Mouse (Mus musculus) layer of hippocampus, postnatal 10 days (tissue): ENCODE measurements around the gene Eftud2. TPM values are rescaled to one million over a fixed set of nuclear protein-coding genes. Genes with fewer than 3 reads are reported as not detected.

Experiments
- DNase-seq, 2 experiments: peaks; one replicate each; pipeline ENCODE4 v3.0.0; 2021; ENCODE audit warnings: low spot score in 2 of 2
- total RNA-seq, 2 experiments: library from RNA; stranded (reverse); gene quantifications; 2 replicates each; pipeline ENCODE4 v1.2.3; 2021

Eftud2 gene
- total RNA-seq, 2 experiments from 2014 or later: 105 to 117 TPM

DNA sequence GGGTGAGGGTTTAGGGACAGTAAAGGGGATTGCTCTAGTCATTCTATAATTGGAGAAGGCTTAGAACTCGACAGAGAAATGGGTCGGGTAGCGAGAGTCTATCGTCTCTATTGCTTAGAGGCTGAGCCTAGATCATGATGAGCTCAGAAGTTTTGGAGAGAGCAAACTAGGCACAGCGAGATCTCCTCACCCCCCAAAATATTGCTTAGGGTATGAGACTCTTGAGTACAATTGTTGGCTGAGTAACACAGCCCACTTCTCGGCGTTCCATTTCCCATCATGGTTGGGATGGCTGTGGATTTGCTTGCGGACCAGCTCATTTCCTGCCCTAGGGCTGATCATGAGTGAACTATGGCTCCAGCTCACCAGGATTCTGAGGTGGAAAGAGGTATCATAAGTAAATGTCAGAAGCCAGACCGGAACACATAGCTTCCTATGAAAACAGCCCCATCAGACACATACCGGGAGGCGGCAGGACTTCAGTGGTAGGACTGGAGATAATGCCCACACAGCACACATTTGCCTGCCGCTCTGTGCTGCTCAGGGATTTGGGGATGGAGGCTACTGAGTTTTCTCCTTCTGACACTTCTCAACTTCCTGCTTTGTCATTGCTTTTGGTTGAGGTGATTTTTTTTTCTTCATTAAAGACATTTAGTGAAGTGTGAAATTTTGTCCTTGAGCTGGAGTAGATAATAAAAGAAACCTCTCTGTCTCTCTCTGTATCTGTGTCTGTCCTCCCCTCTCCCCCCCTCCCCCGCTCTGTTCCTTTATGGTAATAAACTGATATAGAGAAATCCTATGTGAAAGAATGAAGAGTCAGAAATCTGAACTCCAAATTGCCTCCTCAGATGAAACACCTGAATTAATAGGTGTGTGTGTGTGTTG is 771 bp upstream of the Eftud2 start:
- no peak for DNase-seq

DNA sequence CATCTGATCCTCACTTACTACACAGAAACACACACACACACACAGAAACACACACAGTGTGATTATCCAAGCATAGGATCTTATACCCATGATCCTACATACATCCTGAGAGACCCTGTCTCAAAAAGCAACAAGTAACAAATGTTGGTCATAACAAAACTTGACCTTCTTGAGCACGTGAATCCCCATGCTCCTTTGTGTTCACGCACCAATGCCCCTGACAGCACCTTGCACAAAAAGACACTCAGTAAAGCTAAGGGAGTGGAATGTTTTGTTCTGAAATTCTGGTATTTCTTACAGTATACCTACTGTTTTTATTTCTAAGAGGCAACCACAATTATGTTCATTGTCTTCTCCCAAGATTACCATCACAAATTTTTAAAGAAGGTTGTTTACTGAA is 1.2 kb downstream of the Eftud2 start:
- DNase-seq: no peak

DNA sequence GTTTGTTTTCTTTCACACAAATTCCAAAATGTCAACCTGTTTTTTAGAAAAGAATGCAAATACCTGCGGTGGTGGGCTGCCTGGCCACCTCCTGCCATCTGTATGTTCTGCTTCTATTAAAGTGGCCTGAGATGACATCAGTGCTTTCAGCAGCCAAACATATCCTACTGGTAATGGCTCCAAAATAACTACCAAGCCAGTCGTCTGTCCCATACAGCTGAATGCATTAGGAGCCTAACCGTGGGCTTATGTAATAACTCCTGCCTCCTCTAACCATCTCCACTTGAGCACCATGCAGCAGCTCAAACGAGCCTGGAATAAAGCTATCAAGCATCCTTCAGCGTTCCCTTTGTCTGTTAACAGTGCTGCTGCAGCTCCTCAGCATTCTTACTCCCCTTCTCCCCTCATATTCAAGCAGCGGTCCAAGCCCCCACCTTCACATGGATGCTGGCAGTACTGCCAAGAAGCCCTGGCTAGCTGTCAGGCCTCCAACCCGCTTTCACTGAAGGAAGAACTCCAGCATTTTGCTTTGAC is 5.9 kb downstream of the Eftud2 start:
- peak in 1 of 2 experiments; percentile 58 for DNase-seq

DNA sequence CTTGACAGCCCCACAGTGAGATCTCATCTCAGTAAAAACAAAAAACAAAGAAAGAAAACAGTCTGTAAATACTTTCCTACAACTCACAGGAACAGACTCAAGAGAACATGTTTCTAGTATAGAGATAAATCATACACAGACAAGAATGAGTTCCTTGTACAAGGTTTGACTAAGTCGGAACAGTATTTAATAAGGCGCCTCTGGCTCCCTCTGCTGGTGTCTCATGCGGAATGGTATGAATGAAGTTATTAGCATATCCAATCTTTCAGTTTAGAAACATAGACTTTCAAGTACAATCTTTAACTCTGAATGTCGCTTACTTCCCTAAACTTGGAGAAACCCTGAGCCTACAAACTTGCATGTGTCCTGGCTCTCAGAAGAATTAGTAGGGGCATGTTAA is 16.5 kb downstream of the Eftud2 start:
- DNase-seq: peak; percentile 73 to 76

DNA sequence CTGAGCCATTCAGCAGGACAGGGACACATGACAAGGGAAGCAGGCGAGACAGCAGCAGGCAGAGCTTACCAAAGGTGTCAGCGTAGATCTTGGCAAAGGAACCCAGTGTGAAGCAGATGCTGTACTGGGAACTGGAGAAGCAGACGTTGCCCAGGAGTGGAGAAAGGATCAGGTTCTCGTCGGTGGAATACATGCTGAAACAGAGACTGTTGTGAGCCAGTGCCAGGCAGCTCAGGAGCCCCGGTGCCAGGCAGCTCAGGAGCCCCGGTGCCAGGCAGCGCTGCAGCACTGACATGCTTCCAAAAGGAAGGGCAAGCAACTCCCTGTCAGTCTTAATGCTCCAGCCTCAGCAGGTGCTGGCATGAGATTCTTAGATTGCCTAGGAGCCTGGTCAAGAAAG is 20.9 kb downstream of the Eftud2 start:
- DNase-seq: peak in 1 of 2 experiments; percentile 34

DNA sequence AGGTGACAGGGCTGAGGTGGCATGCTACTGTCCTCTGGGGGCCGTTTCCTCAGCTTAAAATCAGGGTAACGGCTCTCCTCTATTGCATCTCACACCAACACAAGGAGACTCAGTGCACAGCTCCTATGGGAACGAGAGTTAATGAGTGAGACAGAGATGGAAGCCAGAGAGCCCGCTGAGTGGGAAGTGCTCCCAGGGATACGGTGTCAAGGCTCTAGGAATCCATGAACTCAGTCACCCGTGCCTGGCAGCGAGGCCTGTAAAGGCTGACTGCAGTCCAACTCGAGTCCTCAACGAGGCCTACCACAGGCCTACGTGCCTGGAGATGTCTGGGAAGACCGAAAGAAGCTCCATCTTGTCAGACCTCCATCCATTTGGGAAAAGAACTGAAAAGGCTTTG is 21.8 kb downstream of the Eftud2 start:
- peak; percentile 22 to 36 for DNase-seq

DNA sequence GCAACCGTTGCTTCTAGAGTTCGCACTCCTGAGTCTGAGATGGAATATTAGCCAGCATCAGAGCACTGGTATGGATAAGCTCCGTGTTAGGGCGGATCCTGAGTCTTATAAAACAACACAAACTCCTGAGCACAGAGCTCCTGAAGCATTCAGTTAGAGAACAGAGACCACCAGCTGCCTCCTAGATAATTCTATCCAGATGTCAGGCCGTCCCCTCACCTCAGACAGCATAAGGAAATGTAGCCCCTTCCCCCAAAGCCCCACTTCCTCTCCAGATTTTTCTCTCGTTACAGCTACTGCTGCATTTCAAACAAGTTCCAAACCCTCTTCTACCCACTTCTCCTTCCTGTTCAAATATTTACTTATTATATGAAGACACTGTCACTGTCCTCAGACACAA is 24.8 kb downstream of the Eftud2 start:
- no peak for DNase-seq

DNA sequence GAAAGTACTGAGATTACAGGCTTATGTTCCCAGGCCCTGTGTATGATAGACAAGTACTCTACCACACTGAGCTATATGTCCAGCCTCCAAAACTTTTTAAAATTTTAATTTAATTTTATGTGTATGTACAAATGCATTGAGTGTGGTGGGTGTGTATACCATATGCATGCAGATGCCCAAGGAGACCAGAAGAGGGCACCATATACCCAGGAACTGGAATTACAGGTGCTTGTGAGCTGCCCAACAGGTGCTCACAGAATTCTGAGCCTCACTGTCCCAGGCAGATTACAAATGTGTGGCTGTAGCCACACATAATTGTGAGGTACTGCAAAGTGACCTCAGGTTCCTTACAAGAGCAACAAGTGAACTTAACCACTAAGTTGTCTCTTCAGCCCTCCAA is 27.0 kb downstream of the Eftud2 start:
- no peak for DNase-seq

DNA sequence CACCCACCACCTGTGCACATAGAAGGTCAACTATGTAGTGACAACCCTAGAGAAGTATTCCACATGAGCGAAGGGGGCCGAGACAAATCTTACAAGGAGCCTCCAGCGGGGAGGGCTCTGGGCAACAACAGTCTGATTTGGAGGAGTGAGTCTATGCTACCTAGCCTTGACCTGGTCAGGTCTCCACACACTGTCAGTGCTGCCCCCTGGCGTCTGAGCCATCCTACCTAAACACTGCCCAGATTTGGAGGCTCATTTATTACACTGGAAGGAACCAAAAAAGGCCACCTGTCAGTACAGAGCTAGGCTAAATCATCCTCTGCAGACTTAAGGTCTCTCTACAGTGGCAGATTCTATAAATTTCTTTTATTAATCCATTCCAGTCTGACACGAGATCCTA is 28.9 kb downstream of the Eftud2 start:
- peak; percentile 34 to 54 for DNase-seq

DNA sequence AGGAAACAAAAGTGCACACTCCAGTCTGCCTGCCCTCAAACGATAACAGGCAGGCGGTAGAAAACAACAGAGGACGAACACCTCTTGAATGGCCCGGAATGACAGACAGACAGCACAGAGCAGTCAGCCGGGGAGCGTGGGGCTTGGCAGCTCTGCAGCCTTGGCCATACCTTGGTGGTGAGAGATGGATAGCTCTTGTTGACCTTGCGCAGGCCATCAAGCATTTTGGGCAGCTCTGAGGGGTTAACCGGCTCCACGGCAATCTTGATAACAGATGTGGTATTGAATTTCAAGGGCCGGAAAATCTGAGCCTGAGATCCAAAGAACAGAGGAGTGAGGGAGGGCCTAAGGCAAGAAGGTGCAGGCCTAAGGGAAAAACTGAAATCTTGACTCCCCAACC is 34.9 kb downstream of the Eftud2 start:
- no peak for DNase-seq

DNA sequence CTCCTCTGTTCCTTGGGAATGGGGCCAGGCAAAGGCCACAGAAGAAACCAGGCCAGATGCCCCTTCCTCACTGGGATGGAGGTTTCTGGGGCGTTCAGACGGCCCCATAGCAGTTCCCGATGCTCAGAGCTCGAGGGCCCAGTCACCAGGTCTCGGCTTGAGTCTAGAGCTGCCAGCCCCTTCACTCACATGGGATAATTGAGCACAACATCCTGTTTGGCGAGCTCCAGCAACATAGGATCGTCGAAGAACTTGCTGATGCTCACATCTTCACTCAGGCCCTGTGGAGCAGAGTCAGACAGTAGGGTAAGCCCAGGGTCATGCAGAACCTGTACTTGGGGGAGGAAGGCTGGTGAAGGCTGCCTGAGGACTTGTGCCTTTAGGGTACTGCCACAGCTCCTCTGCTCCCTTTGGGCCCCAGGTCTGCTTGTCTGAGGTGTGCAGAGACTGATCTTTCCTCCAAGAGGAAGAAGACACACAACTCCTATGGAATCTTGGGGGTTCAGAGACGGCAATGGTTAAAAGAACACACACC is 42.1 kb downstream of the Eftud2 start:
- no peak for DNase-seq

DNA sequence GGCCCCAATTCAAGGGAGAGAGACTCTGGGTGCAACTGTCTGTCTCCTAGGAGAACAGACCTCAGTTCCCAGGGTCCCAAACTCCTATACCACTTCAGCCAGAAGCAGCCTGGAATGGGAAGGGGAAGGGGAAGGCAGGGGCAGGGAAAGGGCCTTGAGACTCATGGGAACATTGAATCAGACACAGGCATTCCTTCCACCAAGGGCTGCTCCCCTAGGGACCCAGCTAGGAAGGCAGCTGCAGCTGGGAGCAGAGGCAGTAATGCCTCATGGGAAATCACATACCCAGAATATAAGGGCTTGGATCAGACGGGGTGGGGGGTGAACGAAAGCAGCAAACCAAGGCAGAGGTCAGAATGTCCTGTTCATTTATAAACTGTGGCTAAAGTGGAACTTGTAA is 42.7 kb downstream of the Eftud2 start:
- no peak for DNase-seq

DNA sequence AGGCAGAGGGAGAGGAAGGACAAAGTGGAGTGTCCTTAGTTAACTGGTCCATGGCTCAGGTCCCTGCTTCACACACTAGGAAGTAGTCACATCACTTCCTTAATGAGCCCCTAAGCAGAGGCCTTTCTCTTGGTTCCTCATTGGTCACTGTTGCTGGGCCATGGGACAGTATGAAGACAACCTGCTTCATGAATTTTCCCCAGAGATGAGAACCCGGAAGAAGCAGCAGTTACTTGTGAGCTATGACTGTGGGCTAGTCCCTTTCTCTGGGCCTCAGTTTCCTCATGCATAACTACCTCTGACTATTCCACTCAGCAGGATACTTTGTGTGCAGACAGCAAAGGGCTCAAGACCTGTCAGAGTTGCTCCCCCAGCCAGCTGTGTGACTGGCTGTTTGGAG is 43.4 kb downstream of the Eftud2 start:
- DNase-seq: no peak

DNA sequence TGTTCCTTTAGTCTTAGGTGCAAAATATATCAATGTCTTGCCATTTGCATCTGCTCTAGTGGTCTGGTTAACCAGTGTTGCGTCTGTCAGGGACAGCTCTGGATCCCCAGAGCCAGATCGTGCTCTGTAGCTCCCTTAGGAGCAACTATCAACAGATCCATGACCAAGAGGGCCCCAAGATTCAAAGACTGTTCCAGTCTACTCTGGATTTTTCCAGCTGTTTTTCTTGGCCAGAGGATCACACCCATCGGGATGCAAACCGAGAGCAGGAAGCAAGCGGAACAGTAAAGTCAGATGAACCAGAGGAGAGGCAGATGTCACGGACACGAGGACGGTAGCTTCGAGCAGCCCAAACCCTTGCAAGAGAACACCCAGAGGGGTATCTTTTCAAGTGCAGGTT is 44.6 kb downstream of the Eftud2 start:
- no peak for DNase-seq

DNA sequence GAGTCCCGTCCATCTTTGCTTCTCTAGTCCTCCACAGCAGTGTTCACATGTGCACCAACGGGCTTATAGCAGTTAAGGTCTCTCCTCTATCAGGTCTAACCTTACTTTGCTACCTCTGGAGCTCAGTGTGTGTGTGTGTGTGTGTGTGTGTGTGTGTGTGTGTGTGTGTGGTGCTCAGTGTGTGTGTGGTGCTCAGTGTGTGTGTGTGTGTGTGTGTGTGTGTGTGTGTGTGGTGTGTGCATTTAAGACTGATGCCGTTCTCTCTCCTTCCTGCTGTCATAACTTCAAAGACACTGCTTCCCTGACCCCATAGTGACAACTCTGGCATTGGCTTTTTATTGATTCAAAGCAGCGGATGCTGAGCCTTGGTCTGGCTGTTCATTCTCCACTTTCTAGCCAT is 45.2 kb downstream of the Eftud2 start, which contains the start of gene Higd1b:
Higd1b (plus strand) TSS at position 301 of the 400 bp plus-strand sequence.
- DNase-seq: no peak

DNA sequence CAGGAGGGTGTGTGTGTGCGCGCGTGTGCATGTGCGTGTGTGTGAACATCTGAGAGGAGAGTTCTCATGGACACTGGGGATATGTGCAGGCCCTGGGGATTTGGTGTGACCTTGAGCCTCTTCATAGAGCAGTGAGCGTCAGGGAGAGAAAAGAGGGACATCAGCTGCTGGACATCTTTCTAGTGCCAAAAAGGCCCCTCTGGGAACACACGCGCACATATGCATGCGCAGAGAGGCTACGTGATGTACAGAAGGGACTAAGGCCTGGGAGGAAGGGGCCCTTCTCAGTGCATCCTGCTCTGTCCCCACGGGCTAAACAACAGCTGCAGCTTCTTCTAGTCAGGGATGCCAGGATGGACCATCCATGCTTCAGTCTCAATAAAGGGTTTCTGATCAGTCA is 46.6 kb downstream of the Eftud2 start:
- DNase-seq: no peak

DNA sequence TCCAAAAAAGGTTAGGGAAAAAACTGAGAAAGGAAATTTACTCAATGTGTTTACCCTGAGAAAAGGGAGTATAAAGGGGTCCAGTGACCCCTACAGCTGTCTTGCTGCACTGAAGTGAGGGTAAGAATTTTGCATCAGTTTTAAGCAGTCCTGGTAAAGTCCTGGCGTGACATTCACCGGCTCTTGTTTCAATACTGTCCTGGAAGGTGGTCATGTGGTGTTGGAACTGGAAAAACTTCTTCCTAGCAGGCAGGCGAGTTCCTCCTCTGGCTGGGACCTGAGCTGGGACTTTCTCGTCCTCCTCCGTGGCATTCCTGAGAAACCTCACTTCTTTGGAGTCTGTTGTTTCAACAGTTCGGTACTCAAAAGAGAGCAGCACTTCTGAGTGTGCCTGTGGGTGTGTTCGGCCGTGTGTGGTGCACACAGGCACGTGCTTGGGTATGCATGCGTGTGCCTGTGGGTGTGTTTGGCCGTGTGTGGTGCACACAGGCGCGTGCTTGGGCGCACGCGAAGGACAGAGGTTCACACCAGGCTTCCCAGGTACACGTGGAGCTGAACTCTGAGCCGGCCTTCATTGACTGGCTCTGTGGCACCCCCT is 48.0 kb downstream of the Eftud2 start:
- DNase-seq: no peak

DNA sequence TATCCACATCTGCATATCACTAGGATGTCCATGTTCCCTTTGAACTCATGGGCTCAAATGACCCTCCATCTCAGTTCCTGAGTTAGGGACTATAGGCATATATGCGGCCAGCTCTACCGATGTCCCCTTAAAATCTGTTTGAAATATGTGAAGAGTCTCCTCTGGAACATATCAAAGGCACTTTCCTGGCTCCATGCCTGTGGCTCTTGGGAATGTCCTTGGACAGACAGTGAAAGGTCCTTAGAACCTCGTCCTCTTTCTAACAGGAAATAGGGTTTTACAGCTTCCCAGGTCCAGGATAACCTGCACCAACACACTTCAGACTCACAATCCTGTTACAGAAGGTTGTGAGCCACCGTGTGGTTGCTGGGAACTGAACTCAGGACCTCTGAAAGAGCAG is 50.5 kb downstream of the Eftud2 start:
- DNase-seq: no peak

DNA sequence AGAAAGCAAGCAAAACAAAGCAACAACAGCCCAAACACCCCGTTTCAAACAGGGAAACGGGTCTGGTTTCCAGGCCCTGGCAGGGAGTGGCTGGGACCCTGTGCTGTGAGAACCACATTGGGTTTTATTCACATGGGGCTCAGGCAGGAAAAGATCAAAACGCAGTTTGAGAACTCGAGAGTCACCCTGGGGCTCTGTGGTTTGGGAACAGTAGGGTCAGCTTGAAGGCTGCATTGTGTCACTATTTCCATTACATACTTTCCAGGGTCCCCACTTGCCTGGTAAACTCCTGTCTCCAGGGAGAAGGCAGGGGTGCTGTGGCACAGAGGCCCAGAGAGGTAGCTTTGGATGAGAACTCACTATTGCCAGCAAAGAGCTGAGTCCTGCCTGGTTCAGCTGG is 53.7 kb downstream of the Eftud2 start:
- DNase-seq: no peak

DNA sequence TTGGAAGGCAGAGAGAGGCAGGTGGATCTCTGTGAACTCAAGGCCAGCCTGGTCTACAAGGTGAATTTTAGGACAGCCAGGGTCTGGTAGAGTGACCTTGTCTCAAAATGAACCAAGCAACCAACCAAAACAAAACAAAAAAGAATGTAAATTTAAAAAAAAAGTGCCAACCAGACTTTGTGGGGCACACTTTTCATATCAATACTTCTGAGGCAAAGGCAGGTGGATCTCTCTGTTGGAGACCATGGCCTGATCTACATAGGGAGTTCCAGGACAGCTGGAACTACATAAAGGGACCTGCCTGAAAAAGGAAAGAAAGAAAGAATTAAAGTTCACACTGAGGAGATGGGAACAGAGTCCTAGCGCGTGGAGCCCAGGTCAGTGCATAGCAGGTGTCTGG is 54.3 kb downstream of the Eftud2 start:
- no peak for DNase-seq

DNA sequence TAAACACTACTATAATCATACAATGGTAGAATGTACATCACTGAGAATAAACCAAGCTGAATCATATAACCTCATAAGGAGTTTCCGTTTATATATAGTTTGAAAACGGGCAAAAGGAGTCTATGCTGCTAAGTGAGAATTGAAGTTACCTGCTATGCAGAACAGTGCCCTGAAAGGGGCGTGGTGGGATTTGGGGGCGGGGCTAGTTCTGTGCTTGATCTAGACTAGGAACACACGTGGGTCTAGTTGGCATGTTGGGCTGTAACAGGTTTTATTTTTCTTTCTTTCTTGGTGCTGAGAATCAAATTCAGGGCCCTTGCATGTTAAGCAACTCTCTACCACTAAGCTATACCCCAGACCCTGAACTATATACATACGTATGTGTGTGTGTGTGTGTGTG is 59.6 kb downstream of the Eftud2 start:
- DNase-seq: no peak

DNA sequence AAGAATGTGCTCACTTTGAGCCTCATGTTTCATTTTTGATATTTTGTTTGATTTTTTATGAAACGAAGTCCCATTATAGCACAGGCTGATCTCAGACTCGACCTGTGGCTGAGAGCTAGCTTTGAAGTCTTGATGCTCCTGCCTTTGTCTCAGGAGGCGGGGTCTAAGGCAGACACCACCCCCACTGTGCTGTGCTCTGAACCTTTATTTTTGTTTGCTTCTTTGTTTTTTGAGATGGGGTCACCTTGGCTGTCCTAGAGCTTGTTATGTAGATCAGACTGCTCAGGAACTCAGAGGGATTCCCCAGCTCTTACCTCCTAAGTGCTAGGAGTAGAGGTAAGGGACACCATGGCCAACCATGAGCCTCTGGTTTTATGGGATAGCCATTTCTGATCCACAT is 60.4 kb downstream of the Eftud2 start:
- no peak for DNase-seq
